Mouse (Mus musculus): ENCODE measurements around the gene Trappc1. TPM values are rescaled to one million over a fixed set of nuclear protein-coding genes. Genes with fewer than 3 reads are reported as not detected.
"Not testable (repeated sequence)": the region's sequence is repeated elsewhere in the genome, so short reads cannot be mapped to it uniquely, and the experiment has no call there.

Gene Trappc1
- polyA plus RNA-seq, 1 experiment from 2014 or later = 182 TPM

DNA sequence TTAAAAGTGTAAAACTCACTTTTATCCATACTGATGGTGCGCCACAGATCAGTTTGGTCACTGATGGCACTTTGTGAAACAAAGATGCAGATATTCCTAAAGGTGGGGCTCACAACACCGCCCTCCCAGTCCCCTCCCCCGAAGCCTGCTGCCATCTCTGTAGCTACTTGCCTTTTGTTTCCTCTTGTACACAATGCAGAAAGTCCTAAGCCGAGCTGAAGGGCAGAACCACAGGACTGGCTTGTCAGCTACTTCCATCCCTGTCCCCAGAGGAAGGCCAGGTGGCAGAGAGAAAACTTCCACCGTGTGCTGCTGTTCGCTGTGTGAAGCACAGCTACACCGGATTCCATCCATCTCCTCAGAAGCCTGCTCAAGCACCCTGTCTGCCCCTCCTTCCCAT, 25.5 kb upstream of the Trappc1 start:
- Histone ChIP-seq H3K9me3 (ENCODE audit: control insufficient read depth) (no peaks in the 10 kb centered on the region), H3K27me3 (replicated peaks; ENCODE audit: control insufficient read depth, insufficient read depth, low read length) (no peaks in the 10 kb centered on the region), H3K27ac (ENCODE audit: low read depth, low read length) (no peak overlapping the region), H3K4me1 (replicated peaks; ENCODE audit: control insufficient read depth, insufficient read depth, low read length) (no peaks in the 10 kb centered on the region), H3K4me2 (replicated peaks; ENCODE audit: low read depth) (no peak overlapping the region), H3K36me3 (ENCODE audit: control insufficient read depth, insufficient read depth) (peaks cover 20% of the 10 kb centered on the region), H3K4me3 (ENCODE audit: low read depth, low read length) (no peak overlapping the region), H3K9ac (ENCODE audit: low read depth, low read length) (no peak overlapping the region)
- 77% methylated on average over 7 of the region's 7 CpGs for WGBS
- TF ChIP-seq CTCF (IDR thresholded peaks at IDR 0.05; ENCODE audit: low read depth) = no peak
- no peak for ATAC-seq

DNA sequence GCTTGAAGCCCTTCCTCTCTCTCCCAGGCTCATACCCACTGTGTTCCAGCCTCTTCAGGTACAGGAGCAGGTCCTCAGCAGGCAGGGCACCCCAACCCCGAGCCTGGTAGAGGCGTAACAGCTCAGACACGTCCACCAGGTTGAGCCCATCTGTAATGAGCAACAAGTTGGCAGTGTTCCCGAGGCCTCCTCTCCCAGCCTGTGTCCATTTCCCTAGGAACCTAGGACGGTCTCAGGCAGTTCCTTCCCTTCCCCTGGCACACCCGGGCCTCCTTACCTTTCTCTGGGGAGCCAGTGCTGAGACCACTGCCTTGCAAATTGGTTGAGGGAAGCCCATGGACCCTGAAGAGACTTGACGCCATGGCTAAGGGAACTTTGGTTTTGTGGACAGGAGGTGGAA, 21.0 kb upstream of the Trappc1 start:
- Histone ChIP-seq H3K27ac (ENCODE audit: low read depth, low read length) (no peak overlapping the region), H3K4me2 (replicated peaks; ENCODE audit: low read depth) (no peak overlapping the region), H3K36me3 (ENCODE audit: control insufficient read depth, insufficient read depth) (peaks cover 52% of the 10 kb centered on the region), H3K27me3 (replicated peaks; ENCODE audit: control insufficient read depth, insufficient read depth, low read length) (no peaks in the 10 kb centered on the region), H3K9ac (ENCODE audit: low read depth, low read length) (no peak overlapping the region), H3K4me1 (replicated peaks; ENCODE audit: control insufficient read depth, insufficient read depth, low read length) (no peaks in the 10 kb centered on the region), H3K4me3 (ENCODE audit: low read depth, low read length) (no peak overlapping the region), H3K9me3 (ENCODE audit: control insufficient read depth) (no peaks in the 10 kb centered on the region)
- no peak for ATAC-seq
- 88% methylated on average over 7 of the region's 7 CpGs for WGBS
- TF ChIP-seq CTCF (IDR thresholded peaks at IDR 0.05; ENCODE audit: low read depth) = no peak

DNA sequence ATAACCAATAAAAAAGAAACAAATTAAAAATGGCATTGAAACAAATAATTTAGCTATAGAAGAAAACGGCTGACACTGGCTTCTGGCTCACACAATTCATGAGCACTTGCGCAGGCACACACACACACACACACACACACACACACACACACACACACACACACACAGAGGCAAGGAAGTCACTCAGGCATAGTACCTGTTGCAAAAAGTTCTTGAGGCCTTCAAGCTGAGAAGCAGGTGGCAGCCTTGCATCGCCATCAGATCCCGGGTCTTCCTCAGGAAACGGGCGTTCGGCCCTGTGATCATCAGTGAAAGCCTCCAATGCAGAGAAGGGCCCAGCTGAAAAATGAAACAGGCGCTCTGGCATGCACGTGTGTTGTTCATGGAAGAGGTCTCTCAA, 18.5 kb upstream of the Trappc1 start:
- no peak for TF ChIP-seq CTCF (IDR thresholded peaks at IDR 0.05; ENCODE audit: low read depth)
- Histone ChIP-seq H3K4me2 (replicated peaks; ENCODE audit: low read depth) (no peak overlapping the region), H3K9ac (ENCODE audit: low read depth, low read length) (no peak overlapping the region), H3K27ac (ENCODE audit: low read depth, low read length) (no peak overlapping the region), H3K36me3 (ENCODE audit: control insufficient read depth, insufficient read depth) (peaks cover 58% of the 10 kb centered on the region), H3K27me3 (replicated peaks; ENCODE audit: control insufficient read depth, insufficient read depth, low read length) (no peaks in the 10 kb centered on the region), H3K4me1 (replicated peaks; ENCODE audit: control insufficient read depth, insufficient read depth, low read length) (no peaks in the 10 kb centered on the region), H3K9me3 (ENCODE audit: control insufficient read depth) (no peaks in the 10 kb centered on the region), H3K4me3 (ENCODE audit: low read depth, low read length) (no peak overlapping the region)
- 89% methylated on average over 9 of the region's 9 CpGs for WGBS
- no peak for ATAC-seq

DNA sequence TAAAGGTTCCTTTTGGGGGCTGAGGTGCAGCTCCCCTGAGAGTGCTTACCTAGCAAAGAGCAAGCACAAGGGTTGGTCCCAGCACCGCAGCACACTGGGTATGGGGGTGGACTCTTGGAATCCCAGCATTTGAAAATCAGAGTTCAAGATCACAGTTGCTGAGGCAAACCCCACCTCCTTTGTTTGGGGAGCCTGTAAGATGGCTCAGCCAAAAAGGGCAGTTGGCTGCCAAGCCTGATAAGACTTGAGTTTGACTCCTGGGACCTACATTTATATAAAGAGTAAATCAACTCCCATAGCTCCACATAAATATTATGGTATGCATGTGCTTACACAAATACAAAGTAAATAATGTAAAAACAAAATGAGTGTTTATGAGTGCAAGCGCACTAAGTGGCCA, 17.7 kb upstream of the Trappc1 start:
- H3K4me1 ChIP-seq (replicated peaks; ENCODE audit: control insufficient read depth, insufficient read depth, low read length) = no peaks in the 10 kb centered on the region
- no peak overlapping the region for H3K27ac ChIP-seq (ENCODE audit: low read depth, low read length)
- ATAC-seq = no peak
- H3K4me3 ChIP-seq (ENCODE audit: low read depth, low read length) = no peak overlapping the region
- peaks cover 64% of the 10 kb centered on the region for H3K36me3 ChIP-seq (ENCODE audit: control insufficient read depth, insufficient read depth)
- no peaks in the 10 kb centered on the region for H3K9me3 ChIP-seq (ENCODE audit: control insufficient read depth)
- 85% methylated on average over 2 of the region's 2 CpGs for WGBS
- TF ChIP-seq CTCF (IDR thresholded peaks at IDR 0.05; ENCODE audit: low read depth) = no peak
- H3K9ac ChIP-seq (ENCODE audit: low read depth, low read length) = no peak overlapping the region
- H3K4me2 ChIP-seq (replicated peaks; ENCODE audit: low read depth) = no peak overlapping the region
- H3K27me3 ChIP-seq (replicated peaks; ENCODE audit: control insufficient read depth, insufficient read depth, low read length) = no peaks in the 10 kb centered on the region

DNA sequence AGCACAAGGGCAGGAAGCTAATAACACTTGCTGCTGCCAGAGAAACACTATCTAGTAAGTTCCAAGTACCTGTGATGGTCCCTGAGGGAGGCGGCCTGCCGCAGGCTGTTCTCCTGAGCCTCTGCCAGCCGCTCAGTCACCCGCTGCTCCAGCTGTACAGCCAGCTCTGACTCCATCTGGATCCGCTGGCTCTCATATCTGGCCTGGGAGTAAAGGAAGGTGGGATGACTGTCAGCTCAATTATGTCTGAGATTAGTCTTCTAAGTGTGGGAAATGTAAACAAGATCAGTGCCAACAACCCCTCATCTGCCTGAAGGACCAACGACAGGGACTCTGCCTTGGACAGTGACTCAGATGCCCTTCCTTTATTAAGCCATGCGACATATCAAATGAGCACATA, 12.5 kb upstream of the Trappc1 start:
- Histone ChIP-seq H3K4me2 (replicated peaks; ENCODE audit: low read depth) (no peak overlapping the region), H3K4me3 (ENCODE audit: low read depth, low read length) (no peak overlapping the region), H3K27ac (ENCODE audit: low read depth, low read length) (no peak overlapping the region), H3K9ac (ENCODE audit: low read depth, low read length) (no peak overlapping the region), H3K4me1 (replicated peaks; ENCODE audit: control insufficient read depth, insufficient read depth, low read length) (no peaks in the 10 kb centered on the region), H3K27me3 (replicated peaks; ENCODE audit: control insufficient read depth, insufficient read depth, low read length) (no peaks in the 10 kb centered on the region), H3K9me3 (ENCODE audit: control insufficient read depth) (no peaks in the 10 kb centered on the region), H3K36me3 (ENCODE audit: control insufficient read depth, insufficient read depth) (peaks cover 52% of the 10 kb centered on the region)
- no peak for TF ChIP-seq CTCF (IDR thresholded peaks at IDR 0.05; ENCODE audit: low read depth)
- ATAC-seq = no peak
- WGBS = 78% methylated on average over 7 of the region's 7 CpGs

DNA sequence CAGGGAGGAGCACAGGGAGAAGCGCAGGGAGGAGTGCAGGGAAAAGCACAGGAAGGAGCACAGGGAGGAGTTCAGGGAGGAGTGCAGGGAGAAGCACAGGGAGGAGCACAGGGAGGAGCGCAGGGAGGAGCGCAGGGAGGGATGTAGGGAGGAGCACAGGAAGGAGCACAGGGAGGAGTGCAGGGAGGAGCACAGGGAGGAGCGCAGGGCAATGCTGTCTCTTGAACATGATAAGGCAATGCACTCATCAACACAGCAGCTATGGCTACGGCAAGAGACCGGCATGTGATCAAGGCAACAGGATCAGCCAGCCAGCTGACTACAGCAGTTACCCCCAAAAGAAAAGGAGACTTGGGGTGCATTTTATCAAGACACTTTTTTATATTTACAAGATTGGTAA, 7.4 kb upstream of the Trappc1 start:
- Histone ChIP-seq H3K4me1 (replicated peaks; ENCODE audit: control insufficient read depth, insufficient read depth, low read length) (no peaks in the 10 kb centered on the region), H3K4me3 (ENCODE audit: low read depth, low read length) (no peak overlapping the region), H3K27me3 (replicated peaks; ENCODE audit: control insufficient read depth, insufficient read depth, low read length) (no peaks in the 10 kb centered on the region), H3K4me2 (replicated peaks; ENCODE audit: low read depth) (no peak overlapping the region), H3K9ac (ENCODE audit: low read depth, low read length) (no peak overlapping the region), H3K9me3 (ENCODE audit: control insufficient read depth) (no peaks in the 10 kb centered on the region), H3K27ac (ENCODE audit: low read depth, low read length) (no peak overlapping the region), H3K36me3 (ENCODE audit: control insufficient read depth, insufficient read depth) (peaks cover 37% of the 10 kb centered on the region)
- WGBS = 96% methylated on average over 6 of the region's 6 CpGs
- no peak for ATAC-seq
- TF ChIP-seq CTCF (IDR thresholded peaks at IDR 0.05; ENCODE audit: low read depth) = no peak

DNA sequence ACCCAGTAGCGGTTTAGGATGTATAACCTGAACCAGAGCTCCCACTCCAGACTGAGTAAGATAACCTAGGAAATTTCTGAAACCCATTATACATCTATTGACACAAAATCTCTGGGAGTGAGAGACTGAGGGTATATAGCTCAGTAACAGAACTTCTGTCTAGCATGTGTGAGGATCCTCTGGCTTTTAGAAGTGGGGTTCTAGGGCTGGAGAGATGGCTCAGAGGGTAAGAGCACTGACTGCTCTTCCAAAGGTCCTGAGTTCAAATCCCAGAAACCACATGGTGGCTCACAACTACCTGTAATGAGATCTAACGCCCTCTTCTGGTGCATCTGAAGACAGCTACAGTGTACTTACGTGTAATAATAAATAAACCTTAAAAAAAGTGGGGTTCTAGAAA, 5.8 kb upstream of the Trappc1 start:
- H3K9me3 ChIP-seq (ENCODE audit: control insufficient read depth); H3K4me1 ChIP-seq (replicated peaks; ENCODE audit: control insufficient read depth, insufficient read depth, low read length); H3K4me2 ChIP-seq (replicated peaks; ENCODE audit: low read depth); H3K27me3 ChIP-seq (replicated peaks; ENCODE audit: control insufficient read depth, insufficient read depth, low read length); ATAC-seq; H3K4me3 ChIP-seq (ENCODE audit: low read depth, low read length); H3K27ac ChIP-seq (ENCODE audit: low read depth, low read length); H3K9ac ChIP-seq (ENCODE audit: low read depth, low read length): not testable (repeated sequence)
- 83% methylated on average over 3 of the region's 3 CpGs for WGBS
- H3K36me3 ChIP-seq (ENCODE audit: control insufficient read depth, insufficient read depth) = peaks cover 35% of the 10 kb centered on the region
